Mouse (Mus musculus) kidney, adult 2 months (tissue): ENCODE measurements around the gene Agrp.

ENCODE experiments used
- CTCF ChIP-seq: fragments of 200-500 bp; conservative IDR thresholded peaks from 2 replicates; pipeline ENCODE4 v1.5.1; 2011; ENCODE audit warnings: low read depth, mild to moderate bottlenecking, control low read depth, low read length, moderate library complexity, mixed read lengths; ENCODE audit not compliant: insufficient read depth, insufficient read length
- POLR2A ChIP-seq: fragments of 200-500 bp; IDR thresholded peaks from one replicate; pipeline ENCODE4 v1.6.1; 2011; ENCODE audit warnings: low read depth, low read length, control low read depth

- TF ChIP-seq CTCF: no peak
- TF ChIP-seq POLR2A: no peak
Measured at GRCm38 (mm10) chr8:105552824-105553223, 84.4 kb downstream of the Agrp start.
